Mouse (Mus musculus): ENCODE data around the gene Luc7l.
"Not testable (repeated sequence)": the region's sequence is repeated elsewhere in the genome, so short reads cannot be mapped to it uniquely, and the experiment has no call there.

The Luc7l gene

DNA sequence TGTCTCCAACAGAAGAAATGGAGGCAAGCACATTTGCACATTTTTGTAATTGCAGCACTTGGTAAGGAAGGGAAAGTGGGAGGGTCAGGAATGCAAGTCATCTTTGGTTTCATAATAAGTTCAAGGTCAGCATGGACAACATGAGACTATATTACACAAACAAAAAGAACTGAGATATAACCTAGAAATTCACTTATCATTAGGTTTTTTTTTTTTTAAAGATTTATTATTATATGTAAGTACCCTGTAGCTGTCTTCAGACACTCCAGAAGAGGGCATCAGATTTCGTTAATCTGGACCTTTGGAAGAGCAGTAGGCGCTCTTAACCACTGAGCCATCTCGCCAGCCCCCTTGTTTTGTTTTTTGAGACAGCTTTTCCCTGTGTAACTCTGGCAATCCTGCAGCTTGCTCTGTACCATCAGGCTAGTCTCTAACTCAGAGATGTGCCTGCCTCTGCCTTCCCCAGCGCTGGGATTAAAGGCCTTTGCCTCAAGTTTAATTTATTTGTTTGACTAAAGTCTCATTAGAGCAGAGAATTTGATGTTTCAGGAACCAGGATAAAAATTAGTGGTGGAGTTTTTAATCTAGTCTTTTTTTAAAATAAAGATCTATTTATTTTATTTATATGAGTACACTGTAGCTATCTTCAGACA lies 684 bp upstream of the Luc7l start:
- no peak for DNase-seq (ENCODE audit: low read depth, low spot score)

DNA sequence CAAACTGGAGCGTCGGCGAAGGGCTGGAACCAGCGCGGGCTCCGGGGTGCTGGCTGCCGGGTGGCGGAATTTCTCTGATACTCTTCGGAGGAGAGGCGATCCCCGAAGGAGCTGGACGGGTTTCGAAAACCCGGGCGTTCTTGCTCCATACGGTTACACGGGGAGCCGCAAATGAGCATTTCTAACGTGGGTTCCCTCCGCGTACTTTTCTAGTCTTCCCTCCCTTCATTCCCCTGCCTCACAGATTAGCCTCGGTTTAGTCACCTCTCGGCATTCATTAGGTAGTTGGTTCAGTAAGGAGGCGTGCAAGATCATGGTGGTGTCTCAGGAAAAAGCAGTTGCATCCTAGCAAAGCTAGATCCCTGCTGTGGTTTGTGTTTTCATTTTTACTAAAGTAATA lies 703 bp downstream of the Luc7l start:
- DNase-seq (ENCODE audit: low read depth, low spot score), result no peak

DNA sequence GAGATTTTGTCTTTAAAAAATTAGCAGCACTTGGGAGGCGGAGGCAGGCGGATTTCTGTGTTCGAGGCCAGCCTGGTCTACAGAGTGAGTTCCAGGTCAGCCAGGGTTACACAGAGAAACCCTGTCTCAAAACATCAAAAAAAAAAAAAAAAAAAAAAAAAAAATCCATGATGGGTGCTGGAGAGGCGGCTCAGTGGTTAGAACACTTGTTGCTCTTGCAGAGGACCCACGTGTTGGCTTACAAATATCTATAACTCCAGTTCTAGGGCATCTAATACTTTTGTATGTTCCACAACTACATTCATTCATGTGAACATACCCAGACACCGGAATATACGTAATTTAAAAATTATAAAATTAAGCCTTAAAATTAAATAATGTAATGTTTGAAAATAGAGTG lies 2.6 kb downstream of the Luc7l start:
- DNase-seq (ENCODE audit: low read depth, low spot score), result no peak

DNA sequence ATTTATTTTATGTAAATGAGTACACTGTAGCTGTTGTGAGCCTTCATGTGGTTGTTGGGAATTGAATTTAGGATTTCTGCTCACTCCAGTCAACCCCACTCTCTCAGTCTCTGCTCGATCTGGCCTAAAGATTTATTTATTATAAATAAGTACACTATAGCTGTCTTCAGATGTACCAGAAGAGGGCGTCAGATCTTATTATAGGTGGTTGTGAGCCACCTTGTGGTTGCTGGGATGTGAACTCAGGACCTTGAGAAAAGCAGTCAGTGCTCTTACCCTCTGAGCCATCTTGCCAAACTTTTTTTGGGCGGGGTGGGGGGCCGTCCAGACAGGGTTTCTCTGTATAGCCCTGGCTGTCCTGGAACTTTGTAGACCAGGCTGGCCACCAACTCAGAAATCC lies 9.1 kb downstream of the Luc7l start:
- DNase-seq (ENCODE audit: low read depth, low spot score), result no peak

DNA sequence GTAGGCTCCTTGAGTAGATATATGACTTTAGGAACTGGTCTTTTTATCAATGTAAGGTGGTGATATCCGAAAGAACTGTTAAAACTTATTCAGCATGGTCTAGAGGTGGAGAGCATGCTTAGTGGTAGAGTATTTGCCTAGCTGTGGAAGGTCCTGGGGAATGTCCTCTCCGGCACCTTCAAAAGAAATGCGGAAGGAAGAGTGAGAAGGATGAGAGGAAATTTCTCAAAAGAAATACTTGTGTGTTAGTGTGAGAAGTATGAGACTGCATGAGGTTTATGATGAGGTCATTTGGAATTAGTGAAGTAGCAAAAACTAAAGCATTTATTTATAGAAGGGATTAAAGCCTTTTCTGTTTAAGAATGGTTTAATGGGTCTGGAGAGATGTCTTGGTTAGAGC lies 9.7 kb downstream of the Luc7l start:
- no peak for DNase-seq (ENCODE audit: low read depth, low spot score)

DNA sequence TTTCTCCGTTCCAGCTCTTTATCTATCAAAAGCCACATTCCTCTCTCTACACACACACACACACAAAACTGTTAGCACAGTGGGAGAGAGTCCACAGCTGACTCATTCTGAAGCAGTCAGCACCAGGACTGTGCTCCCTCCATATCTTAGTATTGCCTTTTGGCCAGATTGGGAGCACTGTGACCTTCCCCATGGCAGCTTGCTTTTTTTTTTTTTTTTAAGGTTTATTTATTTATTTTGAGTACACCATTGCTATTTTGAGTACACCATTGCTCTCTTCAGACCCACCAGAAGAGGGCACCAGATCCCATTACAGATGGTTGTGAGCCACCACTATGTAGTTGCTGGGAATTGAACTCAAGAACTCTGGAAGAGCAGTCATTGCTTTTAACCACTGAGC lies 16.2 kb downstream of the Luc7l start:
- no peak for DNase-seq (ENCODE audit: low read depth, low spot score)

DNA sequence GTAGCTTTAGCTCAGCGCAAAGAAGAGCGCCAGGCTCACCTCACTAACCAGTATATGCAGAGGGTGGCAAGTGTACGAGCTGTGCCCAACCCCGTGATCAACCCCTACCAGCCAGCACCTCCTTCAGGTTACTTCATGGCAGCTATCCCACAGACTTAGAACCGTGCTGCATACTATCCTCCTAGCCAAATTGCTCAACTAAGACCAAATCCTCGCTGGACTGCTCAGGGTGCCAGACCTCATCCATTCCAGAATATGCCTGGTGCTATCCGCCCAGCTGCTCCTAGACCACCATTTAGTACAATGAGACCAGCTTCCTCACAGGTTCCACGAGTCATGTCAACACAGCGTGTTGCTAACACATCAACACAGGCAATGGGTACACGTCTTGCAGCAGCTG lies 16.9 kb downstream of the Luc7l start:
- DNase-seq (ENCODE audit: low read depth, low spot score), result not testable (repeated sequence)

DNA sequence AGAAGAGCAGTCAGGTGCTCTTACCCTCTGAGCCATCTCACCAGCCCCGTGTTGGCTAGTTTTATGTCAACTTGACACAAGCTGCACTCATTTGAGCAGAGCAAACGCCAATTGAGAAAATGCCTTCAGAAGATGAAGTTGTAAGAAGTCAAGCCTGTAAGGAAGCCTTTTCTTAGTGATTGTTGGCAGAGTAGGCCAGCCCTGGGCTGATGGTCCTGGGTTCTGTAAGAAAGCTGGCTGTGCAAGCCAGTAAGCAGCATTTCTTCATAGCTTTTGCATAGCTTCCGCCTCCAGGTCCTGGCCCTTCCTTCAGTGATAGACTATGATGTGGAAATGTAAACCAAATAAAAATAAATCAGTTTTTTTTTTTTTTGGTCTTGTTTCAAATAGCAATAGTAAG lies 19.9 kb downstream of the Luc7l start:
- DNase-seq (ENCODE audit: low read depth, low spot score), result no peak

DNA sequence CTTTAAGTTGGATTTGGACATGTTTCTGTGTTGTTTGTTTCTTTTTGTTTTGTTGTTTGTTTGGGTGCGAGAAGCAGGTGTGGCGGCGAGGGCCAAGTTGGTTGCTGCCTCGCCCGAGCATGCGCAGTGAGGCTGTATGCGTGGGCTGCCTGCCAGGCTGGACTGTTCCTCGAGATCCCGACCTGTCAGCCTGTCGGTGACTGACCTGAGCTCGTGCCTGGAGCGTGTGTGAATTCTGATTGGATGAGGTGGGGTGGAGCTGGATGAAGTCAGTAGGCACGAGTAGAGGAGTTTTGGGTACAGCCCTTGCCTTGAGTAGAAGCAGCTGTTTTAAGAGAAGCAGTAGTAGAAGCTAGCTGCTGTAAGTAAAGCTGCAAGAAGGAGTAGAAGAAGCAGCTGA lies 23.2 kb downstream of the Luc7l start:
- no peak for DNase-seq (ENCODE audit: low read depth, low spot score)

DNA sequence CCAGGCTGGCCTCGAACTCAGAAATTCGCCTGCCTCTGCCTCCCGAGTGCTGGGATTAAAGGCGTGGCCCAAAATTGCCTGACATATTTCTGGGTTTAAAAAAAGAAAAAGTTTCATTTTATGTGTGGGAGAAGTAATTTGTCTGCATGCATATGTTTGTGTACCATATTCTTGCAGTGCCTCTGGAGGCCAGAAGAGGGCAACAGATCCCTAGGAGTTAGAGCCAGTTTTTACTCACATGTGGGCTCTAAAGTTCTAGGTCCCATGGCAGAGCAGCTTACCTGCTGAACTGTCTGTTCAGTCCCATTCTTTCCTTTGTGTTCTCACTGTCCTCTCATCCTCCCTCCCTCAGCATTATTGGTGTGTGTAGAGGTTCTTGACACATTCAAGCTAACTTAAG lies 24.0 kb downstream of the Luc7l start:
- no peak for DNase-seq (ENCODE audit: low read depth, low spot score)

DNA sequence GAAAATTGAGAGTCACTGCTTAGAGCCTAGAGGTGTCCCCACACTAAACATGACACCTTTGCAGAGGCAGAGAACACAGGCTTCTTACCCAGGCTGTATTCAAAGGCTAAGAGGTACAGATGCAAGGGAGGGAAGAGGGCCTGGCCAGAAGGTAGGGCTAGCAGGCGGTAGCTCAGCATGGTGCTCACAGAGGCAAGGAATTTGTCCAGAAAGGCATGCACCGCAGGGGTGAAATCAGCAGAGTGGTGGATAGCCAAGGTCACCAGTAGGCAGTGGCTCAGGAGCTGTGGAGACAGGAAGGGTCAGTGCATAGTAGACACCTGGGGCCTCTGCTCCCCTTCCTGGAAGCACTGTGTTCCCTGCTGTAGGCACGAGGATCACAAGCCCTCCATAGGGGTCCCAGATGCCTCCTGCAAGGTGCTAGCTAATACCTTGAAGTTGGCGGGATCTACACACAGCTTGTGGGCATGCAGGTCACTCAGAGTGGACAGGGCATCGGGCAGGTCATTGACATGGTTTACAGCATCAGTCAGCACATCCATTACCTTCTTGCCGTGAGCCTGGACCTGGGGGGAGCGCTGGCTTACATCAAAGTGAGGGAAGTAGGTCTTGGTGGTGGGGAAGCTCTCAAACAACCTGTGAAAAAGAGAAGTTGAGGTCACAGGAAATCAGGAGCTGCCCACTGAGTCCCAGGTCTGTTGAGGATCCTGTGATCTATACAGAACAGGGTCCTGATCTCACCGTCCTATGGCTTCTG lies 33.7 kb downstream of the Luc7l start:
- no peak for DNase-seq (ENCODE audit: low read depth, low spot score)

DNA sequence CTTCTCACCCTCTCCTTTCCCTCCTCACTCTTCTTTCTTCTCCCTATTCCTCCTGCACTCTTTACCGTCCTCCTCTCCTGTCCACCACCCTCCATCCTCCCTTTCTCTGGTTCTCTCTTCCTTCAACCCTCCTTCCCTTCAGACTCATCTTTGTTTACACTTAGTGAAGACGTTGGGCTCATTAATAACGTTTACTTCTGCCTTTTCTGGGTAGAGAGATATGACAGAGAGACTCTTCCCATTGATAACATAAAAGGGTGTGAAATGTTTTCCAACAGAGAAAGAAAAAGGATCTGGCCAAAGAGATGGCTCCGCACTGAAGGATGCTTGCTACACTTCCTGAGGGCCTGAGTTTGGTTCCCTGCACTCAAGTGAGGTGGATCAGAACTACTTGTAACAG lies 36.8 kb downstream of the Luc7l start:
- no peak for DNase-seq (ENCODE audit: low read depth, low spot score)

DNA sequence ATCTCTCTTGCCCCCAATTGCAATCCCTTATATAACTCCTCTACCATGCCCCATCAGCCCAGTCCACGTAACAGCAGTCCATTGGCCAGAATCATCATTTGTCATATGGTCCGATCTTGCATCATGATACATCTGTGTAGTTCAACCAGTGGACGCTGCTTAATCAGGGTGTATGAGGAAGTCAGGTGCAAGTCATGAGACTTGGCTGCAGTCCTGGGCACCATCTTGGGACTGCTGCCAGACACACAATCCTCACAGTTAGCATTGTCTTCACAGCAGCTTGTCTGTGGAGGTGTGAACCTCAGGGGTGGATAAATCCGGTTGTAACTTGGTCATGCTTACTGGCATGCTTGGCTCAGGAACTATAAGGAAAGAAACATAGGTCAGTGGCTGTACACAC lies 45.6 kb downstream of the Luc7l start:
- not testable (repeated sequence) for DNase-seq (ENCODE audit: low read depth, low spot score)

DNA sequence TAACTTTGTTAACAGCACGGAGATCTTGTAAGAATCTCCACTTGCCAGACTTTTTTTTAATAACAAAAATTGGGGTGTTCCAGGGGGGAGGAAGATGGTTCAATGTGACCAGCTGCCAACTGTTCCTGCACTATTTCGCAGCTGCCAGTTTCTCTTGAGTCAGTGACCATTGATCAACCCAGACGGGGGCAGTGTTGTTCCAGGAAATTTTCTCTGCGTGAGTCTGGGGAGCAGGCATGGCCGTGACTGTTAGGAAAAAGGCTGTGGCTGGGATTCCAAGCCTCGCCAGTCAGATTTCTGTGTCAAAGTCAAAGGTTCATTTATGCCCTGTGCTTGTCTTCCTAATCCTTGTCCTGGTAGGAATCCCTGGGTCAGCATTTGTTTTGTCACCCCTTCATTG lies 61.6 kb downstream of the Luc7l start:
- no peak for DNase-seq (ENCODE audit: low read depth, low spot score)

DNA sequence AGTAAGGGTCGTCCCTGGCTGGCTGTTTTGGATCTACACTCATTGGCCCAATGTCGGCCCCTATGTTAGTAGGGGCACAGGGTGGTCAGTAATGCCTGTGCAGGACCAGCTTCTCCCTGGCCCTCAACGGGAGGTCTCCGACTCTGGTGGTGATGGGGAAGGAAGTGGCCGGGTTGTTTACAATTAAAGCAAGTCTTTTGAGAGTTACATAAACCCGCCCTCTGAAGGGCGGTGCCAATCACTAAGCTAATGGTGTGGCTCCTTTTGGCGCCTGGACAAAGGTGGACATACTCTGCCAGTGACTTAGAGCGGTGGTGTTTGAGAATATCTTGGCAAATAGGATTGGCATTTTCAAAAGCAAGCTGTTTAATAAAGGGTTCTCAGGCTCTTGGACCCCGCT lies 62.8 kb downstream of the Luc7l start:
- no peak for DNase-seq (ENCODE audit: low read depth, low spot score)

DNA sequence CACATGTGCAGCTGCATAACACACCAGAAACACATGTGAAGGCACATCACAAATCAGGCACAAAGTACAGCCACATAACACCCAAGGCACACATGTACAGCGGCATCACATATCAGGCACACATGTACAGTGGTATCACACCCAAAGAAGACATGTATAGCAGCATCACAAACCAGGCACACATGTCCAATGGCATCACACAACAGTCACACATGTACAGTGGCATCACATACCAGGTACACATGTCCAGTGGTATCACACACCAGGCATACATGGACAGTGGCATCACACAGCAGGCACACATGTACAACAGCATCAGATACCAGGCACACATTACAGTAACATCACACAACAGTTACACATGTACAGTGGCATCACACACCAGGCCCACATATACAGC lies 65.7 kb downstream of the Luc7l start:
- no peak for DNase-seq (ENCODE audit: low read depth, low spot score)
